Mouse (Mus musculus): Measurements from ENCODE around the gene Med9.

- TF ChIP-seq CTCF (IDR thresholded peaks at IDR 0.05; ENCODE audit: low read depth): no peak
- no peak for TF ChIP-seq EP300 (IDR thresholded peaks at IDR 0.05; ENCODE audit: low read depth)
Measured at GRCm38 (mm10) chr11:59989406-59989805, 41.4 kb downstream of the Med9 start.

All from liver, embryonic 14.5 days (tissue).